Mouse (Mus musculus) gastrocnemius, postnatal 25 days (tissue): ENCODE data around the gene Grwd1. TPM values are rescaled to one million over a fixed set of nuclear protein-coding genes. Genes with fewer than 3 reads are reported as not detected.

ENCODE experiments used
- DNase-seq: peaks from one replicate; pipeline ENCODE4 v3.0.0; 2022
- total RNA-seq, 2 experiments: library from RNA; stranded (reverse); gene quantifications; 1 replicate in 1 of 2; 2 replicates in 1 of 2; pipeline ENCODE4 v1.2.3; 2021

Grwd1 gene
- total RNA-seq, 2 experiments from 2014 or later: 13.5 to 14.5 TPM

DNA sequence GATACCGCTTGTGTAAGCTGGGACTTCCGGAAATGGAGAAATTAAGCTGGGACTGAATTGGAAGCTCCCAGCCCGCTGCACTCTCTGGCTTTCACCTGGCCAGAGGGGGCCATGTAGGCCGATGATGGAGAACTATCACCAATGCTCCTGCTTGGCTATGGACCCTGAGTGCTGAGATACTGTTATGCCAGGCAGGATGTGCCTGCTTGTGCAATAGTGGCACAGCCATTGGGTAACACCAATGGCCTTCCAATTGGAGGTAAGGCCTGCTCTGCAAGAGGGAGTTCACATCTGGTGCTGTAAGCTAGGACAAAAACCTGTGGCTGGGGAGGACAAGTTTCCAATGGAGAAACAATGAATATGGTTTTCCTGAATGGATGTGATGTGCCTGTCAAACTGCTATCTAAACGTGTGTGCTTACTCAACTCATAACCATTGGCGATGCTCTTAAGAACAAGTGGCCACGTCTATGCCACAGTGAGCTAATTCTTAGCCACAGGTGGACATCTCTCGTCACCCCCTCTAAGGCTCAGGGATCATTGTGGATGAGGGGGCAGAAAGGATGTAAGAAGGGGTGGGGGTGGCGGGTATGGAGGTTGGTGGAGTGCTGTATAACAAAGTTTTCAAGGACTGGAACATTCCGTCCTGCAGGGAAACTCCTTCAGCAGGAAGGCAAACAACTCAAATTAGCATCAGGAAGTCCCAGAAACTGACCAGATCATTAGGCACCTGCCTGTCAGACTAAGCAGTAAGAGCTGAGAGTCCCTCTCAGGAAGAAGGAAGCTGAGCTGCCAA lies 12.4 kb upstream of the Grwd1 start:
- DNase-seq: no peak

DNA sequence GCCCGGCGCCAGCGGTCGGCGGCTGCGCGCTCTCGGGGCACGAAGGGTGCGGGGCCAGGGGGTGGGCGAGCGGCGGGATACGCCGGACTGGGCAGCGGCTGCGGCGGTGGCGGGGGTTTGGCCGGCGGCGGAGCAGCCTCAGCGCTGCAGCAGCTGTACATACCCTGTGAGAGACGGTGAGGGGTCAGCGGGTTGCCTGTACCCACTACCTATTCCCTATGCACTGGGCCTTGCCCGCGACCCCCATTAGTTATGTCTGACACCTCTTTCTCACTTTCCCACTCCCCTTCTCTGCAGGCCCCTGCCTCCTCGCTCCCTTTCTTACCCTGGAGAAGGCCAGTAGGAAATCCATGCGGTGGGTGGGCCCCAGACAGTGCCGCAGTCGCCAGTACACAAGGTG lies 3.2 kb upstream of the Grwd1 start:
- no peak for DNase-seq

DNA sequence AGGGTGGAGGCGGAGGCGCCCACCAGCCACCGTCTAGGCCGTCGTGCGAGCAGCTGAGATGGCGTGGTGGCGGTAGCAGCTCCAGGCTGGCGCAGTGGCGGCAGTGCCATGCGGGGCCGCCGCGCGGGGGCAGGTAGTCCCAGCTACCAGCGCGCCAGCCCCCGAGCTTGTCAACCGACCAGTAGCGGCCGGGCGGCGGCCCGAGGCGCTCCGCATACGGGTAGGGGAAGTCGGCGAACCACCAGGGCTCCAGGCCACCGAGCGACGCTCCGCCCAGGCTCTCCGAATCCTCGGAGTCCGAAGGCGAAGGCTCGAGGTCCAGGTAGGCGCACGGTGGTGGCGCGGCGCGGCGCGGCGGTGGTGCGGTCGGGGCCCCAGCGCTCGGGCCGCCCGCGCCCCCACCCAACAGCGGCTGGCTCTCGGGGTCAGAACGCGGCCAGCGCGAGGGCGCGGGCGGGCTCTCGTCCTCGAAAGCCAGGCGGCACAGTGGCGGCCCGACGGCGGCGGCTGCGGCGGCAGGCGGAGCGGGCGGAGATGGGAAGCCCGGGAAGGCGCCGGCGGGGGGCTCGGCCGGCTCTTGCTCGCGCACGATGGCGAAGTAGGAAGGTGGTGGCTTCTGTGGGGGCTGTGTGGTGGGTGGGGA lies 2.5 kb upstream of the Grwd1 start:
- no peak for DNase-seq

DNA sequence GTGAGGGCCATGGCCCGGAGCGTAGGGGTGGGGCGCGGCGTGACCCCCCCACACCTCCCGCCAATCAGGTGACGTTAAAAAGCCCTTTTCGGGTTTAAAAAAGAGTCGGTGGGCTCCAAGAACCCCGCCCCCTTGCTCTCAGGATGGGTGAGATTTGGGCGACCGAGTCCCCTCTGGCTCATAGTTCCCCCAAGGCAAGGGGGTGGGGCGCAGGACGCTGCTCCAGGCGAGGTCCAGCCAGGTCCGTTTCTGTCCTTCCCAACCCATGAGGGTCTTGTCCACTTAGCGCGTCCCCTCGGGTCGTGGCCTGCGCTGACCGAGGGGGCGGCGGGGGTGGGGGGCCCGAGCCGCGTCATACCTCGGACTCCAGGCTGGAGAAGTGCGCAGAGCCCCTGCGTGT lies 1.7 kb upstream of the Grwd1 start:
- DNase-seq: no peak

DNA sequence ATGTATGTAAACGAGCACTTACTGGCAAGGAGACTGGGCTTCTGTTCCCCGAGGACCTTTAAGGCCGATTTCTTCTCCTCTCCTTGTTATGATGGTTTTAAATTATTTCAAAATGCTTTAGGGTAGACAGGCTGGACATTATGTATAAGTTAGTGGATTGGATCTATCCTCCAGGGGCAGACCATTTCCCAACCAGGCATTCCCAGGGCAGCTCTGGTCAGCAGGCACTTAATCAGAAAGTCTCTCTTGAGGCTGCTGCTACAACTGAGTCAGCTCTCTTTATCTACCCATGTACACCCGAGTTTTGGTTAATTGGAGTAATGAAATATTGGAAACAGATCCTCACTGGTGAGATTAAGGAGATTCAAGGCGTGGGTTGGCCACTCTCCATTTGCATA lies 383 bp upstream of the Grwd1 start:
- DNase-seq: no peak

DNA sequence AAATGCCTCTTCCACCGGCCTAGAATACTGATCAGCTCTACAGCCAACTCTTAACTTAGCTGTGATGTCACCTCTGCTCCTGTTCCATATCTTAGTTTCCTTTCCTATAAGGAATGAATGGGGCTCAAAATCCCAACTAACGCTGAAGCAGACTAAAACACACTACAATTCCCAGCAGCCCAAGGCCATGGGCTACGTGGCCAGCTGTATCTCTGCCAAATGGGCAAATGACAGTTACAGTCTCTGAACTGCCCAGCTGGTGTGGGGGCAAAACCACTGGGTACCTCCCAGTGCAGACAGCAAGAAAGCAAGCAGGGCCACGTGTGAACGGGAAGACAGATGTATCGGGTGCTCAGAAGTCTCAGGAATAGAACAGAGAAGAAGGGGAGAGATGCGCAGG lies 4.1 kb downstream of the Grwd1 start:
- DNase-seq: no peak

DNA sequence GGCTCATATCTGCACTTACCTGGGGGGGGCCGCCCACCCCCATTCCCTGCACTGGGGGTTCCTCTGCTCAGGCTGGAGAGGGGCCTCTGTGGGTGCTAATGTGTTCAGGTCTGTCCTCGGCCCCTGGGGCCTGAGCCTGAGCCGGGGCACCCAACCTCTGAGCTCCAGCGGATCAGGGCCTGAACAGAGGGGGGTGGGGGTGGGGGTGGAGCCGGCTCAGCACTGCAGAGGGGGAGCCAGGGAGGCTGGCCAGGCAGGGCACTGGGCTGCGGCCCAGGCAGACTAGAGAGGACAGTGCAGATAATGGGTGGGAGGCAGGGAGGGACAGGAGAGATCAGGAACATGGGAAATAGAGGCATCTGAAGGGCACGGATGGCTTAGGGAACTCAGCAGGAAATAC lies 6.1 kb downstream of the Grwd1 start, which contains the start of gene Kcnj14:
Kcnj14 (minus strand) TSS at position 185 of the 400 bp plus-strand sequence.
- DNase-seq: no peak

DNA sequence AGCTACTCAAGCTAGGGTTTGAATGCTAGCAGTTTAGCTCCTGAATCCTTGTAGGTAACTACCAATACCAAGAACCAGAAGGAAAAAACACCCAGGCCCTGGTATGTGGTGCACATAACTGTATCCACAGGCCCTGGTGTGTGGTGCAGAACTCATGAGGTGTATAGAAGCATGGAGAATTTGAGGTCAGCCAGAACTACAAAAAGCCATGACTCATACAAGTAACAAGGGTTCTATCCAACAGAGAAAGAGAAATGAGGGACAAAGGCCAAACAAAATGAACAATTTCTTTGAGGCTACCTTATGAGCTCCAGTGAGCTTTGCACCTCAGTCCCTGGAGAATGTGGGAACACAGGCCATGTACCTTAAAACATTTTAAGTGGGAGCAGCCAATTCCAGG lies 9.8 kb downstream of the Grwd1 start:
- DNase-seq: no peak

DNA sequence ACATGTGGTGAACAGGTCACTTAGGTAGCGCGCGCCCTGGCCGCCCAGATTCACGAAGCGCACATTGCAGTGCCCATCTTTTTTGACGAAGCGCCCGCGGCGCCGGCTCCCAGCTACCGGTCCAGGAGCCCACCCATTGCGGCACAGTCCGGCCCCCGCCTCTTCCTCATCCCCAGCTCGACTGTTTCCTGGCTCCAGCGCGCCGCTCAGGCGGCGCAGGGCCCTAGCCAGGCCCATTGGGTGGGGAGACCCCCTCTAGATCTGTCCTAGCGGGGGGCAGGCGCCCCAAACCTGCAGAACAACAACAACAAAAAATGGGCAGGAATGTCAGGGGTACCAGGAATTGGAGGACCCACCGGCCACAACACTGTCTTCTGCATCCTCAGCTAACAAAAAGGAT lies 10.9 kb downstream of the Grwd1 start:
- no peak for DNase-seq

DNA sequence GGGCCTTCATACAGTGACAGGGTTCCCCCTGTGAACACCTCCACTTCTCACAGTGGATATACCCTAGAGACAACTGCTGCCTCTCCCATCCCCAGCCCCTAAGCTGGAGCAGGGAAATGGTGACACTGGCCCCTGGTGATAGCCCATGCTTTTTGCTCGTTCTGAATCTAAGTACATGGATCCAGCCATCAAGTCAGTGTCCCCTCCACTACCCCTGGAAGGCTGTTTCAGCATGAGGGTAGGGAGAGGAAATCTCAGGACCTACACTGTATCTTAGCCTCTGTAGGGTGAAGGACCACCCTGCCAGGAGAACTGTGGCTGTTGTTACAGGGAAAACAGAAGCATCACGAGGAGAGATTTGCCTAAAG lies 14.8 kb downstream of the Grwd1 start:
- no peak for DNase-seq

DNA sequence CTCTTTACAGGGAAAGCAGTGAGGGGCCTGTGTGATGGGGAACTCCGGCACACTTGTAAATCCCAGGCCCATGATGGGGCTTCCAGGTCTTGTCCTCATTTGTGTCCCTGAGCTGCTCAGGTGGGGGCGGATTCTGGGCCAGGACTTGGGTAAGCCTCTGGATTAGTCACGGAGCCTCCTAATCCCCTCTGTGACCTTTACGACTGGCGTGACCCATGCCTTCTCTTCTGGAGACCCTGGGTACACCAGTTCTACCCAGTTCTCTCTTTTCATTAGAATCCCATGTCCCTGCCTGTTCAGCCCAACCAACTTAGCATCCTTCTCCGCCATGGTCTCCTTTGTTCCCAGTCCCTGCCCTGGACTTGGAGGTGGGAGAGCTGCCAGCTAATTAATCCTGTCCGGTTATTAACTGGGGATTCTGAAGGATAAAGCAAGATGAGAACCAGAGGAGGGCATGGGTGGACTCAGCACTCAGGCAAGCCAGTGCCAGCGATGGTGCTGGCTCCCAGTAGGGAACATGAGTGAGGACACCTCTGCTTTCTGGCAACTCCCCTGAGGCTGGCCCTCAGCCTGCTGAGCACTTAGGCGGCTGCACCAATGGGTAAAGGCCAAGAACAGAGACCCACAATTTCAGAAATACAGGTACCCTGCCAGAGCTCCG lies 15.3 kb downstream of the Grwd1 start:
- DNase-seq: no peak

DNA sequence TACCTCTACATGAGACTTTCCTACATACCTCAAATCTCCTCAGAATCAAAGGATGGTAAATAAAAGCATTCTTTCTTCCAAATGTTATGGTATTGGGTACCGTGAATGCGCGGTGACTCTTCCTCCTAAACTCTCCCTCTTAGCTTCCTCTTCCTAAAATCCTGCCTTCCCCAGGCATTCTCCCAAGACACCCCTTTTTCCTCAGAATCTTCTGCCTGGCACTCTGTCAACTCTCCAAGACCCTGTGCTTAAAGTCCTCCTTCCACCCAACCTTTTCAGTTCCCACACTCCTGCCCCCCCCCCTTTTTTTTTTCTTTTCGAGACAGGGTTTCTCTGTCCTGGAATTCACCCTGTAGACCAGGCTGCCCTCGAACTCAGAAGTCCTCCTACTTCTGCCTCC lies 15.9 kb downstream of the Grwd1 start:
- no peak for DNase-seq

DNA sequence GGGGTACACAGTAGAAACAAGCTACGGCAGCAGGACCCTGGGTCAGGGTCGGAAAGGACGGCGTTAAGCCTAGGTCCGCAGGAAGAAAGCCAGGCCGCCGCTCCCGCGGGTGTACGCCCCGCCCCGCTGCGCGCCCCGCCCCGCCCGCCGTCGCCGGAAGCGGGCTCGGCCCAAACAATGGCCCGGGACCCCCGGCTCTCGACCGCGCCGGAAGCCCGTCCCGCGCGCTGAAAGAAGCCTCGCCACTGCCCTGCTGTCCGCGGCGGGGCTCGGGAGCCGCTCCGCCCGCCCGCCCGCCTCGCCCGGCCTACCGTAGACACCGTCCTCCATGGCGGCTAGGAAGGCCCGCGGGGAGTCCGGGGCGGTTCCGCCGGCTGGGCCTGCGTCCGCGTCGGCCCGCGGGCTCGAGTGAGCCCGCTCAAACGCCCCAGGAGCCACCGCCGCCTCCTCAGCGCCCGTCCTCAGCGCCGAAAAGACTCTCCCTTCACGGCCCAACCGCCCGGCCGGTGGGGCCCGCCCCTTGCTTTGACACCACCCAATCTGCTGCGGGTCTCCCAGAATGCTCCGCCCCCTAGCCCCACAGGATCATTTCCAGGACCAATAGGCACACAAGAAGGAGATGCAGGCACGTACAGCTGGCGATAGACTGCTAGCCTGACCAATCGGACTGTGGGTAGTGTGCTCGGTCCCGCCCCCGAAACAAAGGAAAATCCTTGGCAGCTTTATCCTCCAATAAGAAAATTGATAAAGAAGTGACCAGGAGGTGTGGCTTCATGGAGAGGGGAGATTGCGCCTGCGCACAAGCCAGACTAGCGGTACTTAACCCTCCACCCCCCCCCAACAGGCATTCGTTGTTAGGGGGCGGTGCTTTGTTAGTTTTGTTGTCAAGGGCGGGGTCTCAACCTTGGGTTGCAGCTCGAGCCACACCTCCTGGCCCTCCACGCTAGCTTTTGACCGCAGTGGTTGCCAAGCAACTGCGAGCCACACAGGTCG lies 16.7 kb downstream of the Grwd1 start, which contains the start of gene Cyth2:
Cyth2 (minus strand) TSS at position 795 of the 993 bp plus-strand sequence.
- peak; percentile 99 for DNase-seq

DNA sequence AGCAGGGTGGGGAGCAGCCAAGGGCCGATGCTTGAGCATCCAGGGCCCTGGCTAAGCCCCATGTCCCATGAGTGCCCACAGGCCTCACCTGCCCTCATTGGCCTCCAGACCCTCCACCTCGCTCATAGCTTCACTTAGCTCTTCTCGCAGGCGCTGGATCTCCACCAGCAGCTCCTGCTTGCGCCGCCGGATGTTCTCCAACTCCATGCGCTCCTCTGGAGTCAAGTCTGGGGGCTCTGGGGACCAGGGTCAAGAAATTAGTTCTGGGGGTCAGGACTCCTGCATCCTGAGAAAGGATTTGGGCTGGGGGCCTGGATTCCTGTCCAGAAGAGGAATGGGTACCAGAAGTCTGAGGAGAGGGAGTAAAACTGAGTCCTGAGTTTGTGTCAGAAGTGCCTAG lies 17.8 kb downstream of the Grwd1 start:
- DNase-seq: no peak

DNA sequence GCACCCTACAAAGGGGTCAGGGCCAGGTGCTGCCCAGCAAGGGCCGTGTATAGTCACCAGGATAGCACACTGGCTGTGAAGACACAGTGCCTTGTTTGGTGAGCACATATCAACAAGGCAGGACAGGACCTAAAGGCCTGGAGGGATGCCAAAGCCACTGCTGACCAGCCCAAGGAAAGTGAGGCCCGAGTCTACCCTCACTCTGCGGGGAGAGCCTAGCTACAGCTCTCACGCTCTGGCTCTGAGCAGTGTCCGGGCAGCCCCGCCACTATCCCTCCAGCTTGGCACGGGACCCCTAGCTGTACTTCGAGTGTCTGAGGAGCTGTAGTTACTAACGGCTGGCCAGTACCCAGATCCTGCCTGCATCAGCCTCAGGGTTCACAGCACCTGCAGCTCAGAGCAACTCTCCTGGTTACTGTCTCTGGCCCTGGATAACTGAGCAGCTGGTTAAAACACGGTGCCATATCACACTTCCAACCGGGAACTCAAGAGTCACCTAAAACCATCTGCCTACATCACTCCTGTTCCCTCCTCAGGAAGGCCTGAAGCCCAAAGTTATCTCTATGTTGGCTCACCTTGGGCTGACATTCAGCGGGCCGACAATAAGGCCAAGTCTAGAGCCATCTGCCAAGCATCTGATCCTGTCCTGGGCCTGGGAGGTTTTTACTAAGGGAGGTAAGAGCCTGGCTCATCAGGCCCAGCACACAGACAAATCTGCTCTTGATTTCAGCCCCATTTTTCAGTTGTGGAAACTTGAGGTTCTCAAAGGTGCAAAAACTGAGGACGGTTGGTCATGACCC lies 21.3 kb downstream of the Grwd1 start:
- DNase-seq: no peak

DNA sequence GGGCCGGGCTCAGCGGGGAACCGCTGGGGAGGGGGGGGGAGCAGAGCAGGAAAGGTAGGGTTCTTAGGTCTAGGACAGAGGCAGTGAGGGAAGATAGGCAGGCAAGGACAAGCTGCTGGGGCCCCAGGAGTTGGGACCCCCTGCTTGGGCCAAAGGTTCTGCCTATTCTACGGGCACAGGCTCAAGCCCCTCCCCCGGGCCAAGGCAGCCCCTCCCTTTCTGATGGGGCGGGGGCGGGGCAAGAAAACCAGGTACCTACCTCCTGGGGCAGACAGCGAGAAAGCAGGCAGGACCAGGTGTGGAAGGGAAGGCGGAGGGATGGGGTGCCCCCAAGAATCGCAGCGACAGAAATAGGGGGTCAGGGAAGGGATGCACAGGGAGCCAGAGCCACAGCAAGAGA lies 22.3 kb downstream of the Grwd1 start:
- no peak for DNase-seq

DNA sequence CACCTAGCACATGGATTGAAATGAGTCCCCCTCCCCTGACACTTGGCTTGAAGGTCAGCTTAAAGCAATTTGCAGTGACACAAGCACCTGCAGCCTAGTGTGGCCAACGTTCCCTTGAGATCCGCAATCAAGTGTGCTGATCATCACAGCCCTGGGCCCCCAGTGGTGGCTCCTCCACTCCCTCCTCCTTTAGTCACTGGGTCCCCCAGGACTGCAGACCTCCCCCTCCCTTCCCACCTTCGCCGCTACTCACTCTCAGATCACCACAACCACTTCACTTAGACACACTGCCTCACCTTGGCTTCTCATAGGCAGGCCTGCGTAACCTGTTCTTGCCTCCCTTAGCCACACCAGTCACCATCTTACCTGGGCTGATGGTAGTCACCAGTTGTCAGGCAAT lies 24.8 kb downstream of the Grwd1 start:
- DNase-seq: no peak

DNA sequence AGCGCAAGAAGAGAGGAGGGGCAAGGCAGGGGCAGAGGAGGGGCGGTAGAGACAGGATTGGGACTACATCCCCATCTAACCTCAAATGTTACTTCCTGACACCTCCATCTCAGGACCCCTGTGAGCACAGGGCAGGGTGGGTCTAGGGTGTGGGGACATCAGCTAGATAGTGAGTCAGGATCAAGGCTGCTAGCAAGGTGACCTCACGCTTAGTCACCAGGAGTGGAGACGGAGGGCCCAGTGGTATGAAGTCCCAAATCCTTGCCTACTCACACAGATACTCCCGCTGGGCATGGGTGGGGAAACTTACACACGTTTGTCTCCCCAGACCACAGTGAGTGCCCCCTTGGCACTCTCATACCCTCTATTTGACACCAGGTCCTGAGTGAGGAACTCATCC lies 28.2 kb downstream of the Grwd1 start:
- DNase-seq: no peak

DNA sequence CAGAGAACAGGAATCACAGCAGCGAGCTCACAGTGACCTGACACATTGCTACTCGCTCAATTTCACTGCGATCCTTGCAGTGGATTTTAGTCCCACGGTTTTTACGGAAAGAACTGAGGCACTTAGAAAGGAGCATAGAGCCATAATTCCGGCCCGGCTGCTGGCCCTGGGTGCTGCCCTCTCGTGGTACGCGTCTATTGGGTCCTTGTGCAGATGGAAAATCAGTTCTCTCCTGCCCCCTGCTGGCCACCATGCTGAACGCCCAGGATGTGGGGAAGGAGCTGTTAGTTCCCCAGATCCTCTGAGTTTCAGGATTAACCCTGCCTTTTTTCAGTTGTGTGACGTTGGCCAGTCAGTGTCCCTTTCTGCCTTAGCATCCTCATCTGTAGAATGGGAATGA lies 29.4 kb downstream of the Grwd1 start:
- peak; percentile 82 for DNase-seq

DNA sequence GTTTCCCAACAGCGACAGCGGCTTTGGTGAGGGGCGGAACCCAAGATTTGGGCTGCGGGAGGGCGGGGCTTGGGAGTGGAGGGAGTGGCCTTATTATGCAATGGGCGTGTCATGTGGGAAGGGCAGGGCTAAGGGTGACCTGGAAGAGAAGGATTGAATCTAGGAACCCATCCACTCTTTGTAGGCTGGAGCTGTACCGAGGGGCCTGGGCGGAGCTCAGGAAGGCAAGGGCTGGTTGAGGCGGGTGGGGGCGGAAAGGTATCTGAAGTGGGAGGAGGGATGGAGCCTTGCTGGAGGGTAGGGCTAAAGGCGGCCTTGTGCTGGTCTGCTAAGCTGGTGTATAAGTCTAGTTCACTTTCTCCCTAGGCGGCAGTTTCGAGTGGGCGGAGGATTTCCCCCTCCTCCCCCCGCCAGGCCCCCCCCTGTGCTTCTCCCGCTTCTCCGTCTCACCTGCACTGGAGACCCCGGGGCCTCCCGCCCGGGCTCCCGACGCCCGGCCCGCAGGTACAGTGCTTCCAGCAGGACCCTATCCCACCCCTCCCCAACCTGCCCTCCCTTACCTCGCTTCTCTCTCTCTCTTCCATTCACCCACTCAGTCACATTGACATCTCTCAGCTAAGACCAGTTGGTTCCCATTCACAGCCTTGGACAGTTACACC lies 30.1 kb downstream of the Grwd1 start:
- no peak for DNase-seq

DNA sequence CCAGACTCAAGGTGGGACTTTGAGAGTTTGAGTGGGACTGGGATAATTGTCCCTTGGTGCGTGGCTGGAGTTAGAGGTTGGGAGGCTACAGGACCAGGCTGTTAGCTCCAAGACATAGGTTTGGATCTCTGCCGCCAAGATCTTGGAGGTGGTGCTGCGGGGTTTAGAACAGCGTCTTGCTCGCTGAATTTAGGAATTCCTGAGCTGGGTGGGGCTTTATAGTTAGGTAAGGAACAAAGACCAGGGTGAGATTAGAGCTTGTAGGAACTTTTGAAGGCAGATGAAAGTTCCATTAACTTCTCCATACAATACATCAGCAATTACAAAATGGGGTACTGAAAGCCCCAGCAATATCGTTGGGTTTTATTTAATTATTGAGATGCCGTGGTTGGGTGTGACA lies 30.7 kb downstream of the Grwd1 start:
- no peak for DNase-seq
